Mouse (Mus musculus): ENCODE results near the gene Slc35a2. TPM values are rescaled to one million over a fixed set of nuclear protein-coding genes. Genes with fewer than 3 reads are reported as not detected.

Gene Slc35a2
- 18.6 TPM for polyA plus RNA-seq (2015; fragmentation: Illumina TruSeq; extraction: RNeasy Lipid Tissue Mini Kit (QIAGEN cat#74804); ENCODE audit: insufficient read depth, low replicate concordance)

GRCm38 (mm10) chrX:7883841-7884567 lies at the start of gene Slc35a2:
TSS of gene Slc35a2 (plus strand) at chrX:7884028.

GRCm38 (mm10) chrX:7841163-7842162 lies 42.4 kb upstream of the Slc35a2 start, which contains the start of gene Otud5:
TSS of gene Otud5 (plus strand) at chrX:7841364.

GRCm38 (mm10) chrX:7878007-7878419 lies 5.8 kb upstream of the Slc35a2 start, which contains the start of gene Pim2:
TSS of gene Pim2 (plus strand) at chrX:7878262.

GRCm38 (mm10) chrX:7898880-7899874 lies 15.3 kb downstream of the Slc35a2 start, which contains the start of the genes Pqbp1 and Timm17b:
TSS of gene Pqbp1 (minus strand) at chrX:7899269.
TSS of gene Timm17b (plus strand) at chrX:7899357.

DNA sequence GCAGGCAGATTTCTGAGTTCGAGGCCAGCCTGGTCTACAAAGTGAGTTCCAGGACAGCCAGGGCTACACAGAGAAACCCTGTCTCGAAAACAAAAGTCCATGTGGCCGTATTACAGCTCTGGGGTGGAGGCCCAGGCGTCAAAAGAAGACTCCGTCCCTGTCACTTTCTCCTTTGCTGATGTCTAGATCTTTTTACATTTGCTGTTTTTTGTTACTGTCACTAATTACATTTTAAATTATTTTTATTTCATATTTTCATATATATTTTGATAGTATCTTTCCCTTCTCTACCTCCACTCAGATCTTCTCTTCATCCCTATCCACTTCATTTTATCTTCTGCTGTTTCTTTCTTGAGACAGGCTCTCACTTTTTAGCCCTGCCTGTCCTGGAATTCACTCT lies 23.9 kb downstream of the Slc35a2 start, which contains the start of gene Gm10491:
Gm10491 (minus strand) TSS at position 101 of the 400 bp plus-strand sequence.

GRCm38 (mm10) chrX:7909242-7909641 lies 25.4 kb downstream of the Slc35a2 start, which contains the start of gene Gm10490:
TSS of gene Gm10490 (plus strand) at chrX:7909542.

GRCm38 (mm10) chrX:7919601-7920383 lies 36.0 kb downstream of the Slc35a2 start, which contains the start of gene Pcsk1n:
TSS of gene Pcsk1n (plus strand) at chrX:7919822.

GRCm38 (mm10) chrX:7928270-7928790 lies 44.5 kb downstream of the Slc35a2 start, which contains the start of gene Eras:
TSS of gene Eras (minus strand) at chrX:7928607.

Other genes with a start within 250 kb of the Slc35a2 start
- 4.1 TPM for gene Syp, start 245.6 kb upstream of the Slc35a2 start, polyA plus RNA-seq (2015; fragmentation: Illumina TruSeq; extraction: RNeasy Lipid Tissue Mini Kit (QIAGEN cat#74804); ENCODE audit: insufficient read depth, low replicate concordance)
- gene Prickle3, start 226.8 kb upstream of the Slc35a2 start, polyA plus RNA-seq (2015; fragmentation: Illumina TruSeq; extraction: RNeasy Lipid Tissue Mini Kit (QIAGEN cat#74804); ENCODE audit: insufficient read depth, low replicate concordance): 18.5 TPM
- gene Plp2, start 212.6 kb upstream of the Slc35a2 start, polyA plus RNA-seq (2015; fragmentation: Illumina TruSeq; extraction: RNeasy Lipid Tissue Mini Kit (QIAGEN cat#74804); ENCODE audit: insufficient read depth, low replicate concordance): 119 TPM
- 0.14 TPM for gene Magix, start 202.8 kb upstream of the Slc35a2 start, polyA plus RNA-seq (2015; fragmentation: Illumina TruSeq; extraction: RNeasy Lipid Tissue Mini Kit (QIAGEN cat#74804); ENCODE audit: insufficient read depth, low replicate concordance)
- 51.7 TPM for gene Gpkow, start 186.9 kb upstream of the Slc35a2 start, polyA plus RNA-seq (2015; fragmentation: Illumina TruSeq; extraction: RNeasy Lipid Tissue Mini Kit (QIAGEN cat#74804); ENCODE audit: insufficient read depth, low replicate concordance)
- gene Wdr45, start 169.7 kb upstream of the Slc35a2 start, polyA plus RNA-seq (2015; fragmentation: Illumina TruSeq; extraction: RNeasy Lipid Tissue Mini Kit (QIAGEN cat#74804); ENCODE audit: insufficient read depth, low replicate concordance): 38.0 TPM
- not detected for gene Gm45208, start 161.8 kb upstream of the Slc35a2 start, polyA plus RNA-seq (2015; fragmentation: Illumina TruSeq; extraction: RNeasy Lipid Tissue Mini Kit (QIAGEN cat#74804); ENCODE audit: insufficient read depth, low replicate concordance)
- gene Praf2, start 155.6 kb upstream of the Slc35a2 start, polyA plus RNA-seq (2015; fragmentation: Illumina TruSeq; extraction: RNeasy Lipid Tissue Mini Kit (QIAGEN cat#74804); ENCODE audit: insufficient read depth, low replicate concordance): 22.9 TPM
- 2.0 TPM for gene Ccdc120, start 133.1 kb upstream of the Slc35a2 start, polyA plus RNA-seq (2015; fragmentation: Illumina TruSeq; extraction: RNeasy Lipid Tissue Mini Kit (QIAGEN cat#74804); ENCODE audit: insufficient read depth, low replicate concordance)
- gene Tfe3, start 121.5 kb upstream of the Slc35a2 start, polyA plus RNA-seq (2015; fragmentation: Illumina TruSeq; extraction: RNeasy Lipid Tissue Mini Kit (QIAGEN cat#74804); ENCODE audit: insufficient read depth, low replicate concordance): 28.7 TPM
- 207 TPM for gene Gripap1, start 94.3 kb upstream of the Slc35a2 start, polyA plus RNA-seq (2015; fragmentation: Illumina TruSeq; extraction: RNeasy Lipid Tissue Mini Kit (QIAGEN cat#74804); ENCODE audit: insufficient read depth, low replicate concordance)
- gene Kcnd1, start 61.7 kb upstream of the Slc35a2 start, polyA plus RNA-seq (2015; fragmentation: Illumina TruSeq; extraction: RNeasy Lipid Tissue Mini Kit (QIAGEN cat#74804); ENCODE audit: insufficient read depth, low replicate concordance): 2.4 TPM
- gene Otud5, start 42.7 kb upstream of the Slc35a2 start, polyA plus RNA-seq (2015; fragmentation: Illumina TruSeq; extraction: RNeasy Lipid Tissue Mini Kit (QIAGEN cat#74804); ENCODE audit: insufficient read depth, low replicate concordance): 173 TPM
- gene Pim2, start 5.8 kb upstream of the Slc35a2 start, polyA plus RNA-seq (2015; fragmentation: Illumina TruSeq; extraction: RNeasy Lipid Tissue Mini Kit (QIAGEN cat#74804); ENCODE audit: insufficient read depth, low replicate concordance): 38.2 TPM
- 129 TPM for gene Pqbp1, start 15.2 kb downstream of the Slc35a2 start, polyA plus RNA-seq (2015; fragmentation: Illumina TruSeq; extraction: RNeasy Lipid Tissue Mini Kit (QIAGEN cat#74804); ENCODE audit: insufficient read depth, low replicate concordance)
- 22.6 TPM for gene Timm17b, start 15.3 kb downstream of the Slc35a2 start, polyA plus RNA-seq (2015; fragmentation: Illumina TruSeq; extraction: RNeasy Lipid Tissue Mini Kit (QIAGEN cat#74804); ENCODE audit: insufficient read depth, low replicate concordance)
- gene Gm10491, start 23.8 kb downstream of the Slc35a2 start, polyA plus RNA-seq (2015; fragmentation: Illumina TruSeq; extraction: RNeasy Lipid Tissue Mini Kit (QIAGEN cat#74804); ENCODE audit: insufficient read depth, low replicate concordance): not detected
- gene Gm10490, start 25.5 kb downstream of the Slc35a2 start, polyA plus RNA-seq (2015; fragmentation: Illumina TruSeq; extraction: RNeasy Lipid Tissue Mini Kit (QIAGEN cat#74804); ENCODE audit: insufficient read depth, low replicate concordance): not detected
- not detected for gene Pcsk1n, start 35.8 kb downstream of the Slc35a2 start, polyA plus RNA-seq (2015; fragmentation: Illumina TruSeq; extraction: RNeasy Lipid Tissue Mini Kit (QIAGEN cat#74804); ENCODE audit: insufficient read depth, low replicate concordance)
- not detected for gene Eras, start 44.6 kb downstream of the Slc35a2 start, polyA plus RNA-seq (2015; fragmentation: Illumina TruSeq; extraction: RNeasy Lipid Tissue Mini Kit (QIAGEN cat#74804); ENCODE audit: insufficient read depth, low replicate concordance)
- 14.7 TPM for gene Hdac6, start 63.9 kb downstream of the Slc35a2 start, polyA plus RNA-seq (2015; fragmentation: Illumina TruSeq; extraction: RNeasy Lipid Tissue Mini Kit (QIAGEN cat#74804); ENCODE audit: insufficient read depth, low replicate concordance)
- 6.3 TPM for gene Gata1, start 94.0 kb downstream of the Slc35a2 start, polyA plus RNA-seq (2015; fragmentation: Illumina TruSeq; extraction: RNeasy Lipid Tissue Mini Kit (QIAGEN cat#74804); ENCODE audit: insufficient read depth, low replicate concordance)
- not detected for gene Glod5, start 134.5 kb downstream of the Slc35a2 start, polyA plus RNA-seq (2015; fragmentation: Illumina TruSeq; extraction: RNeasy Lipid Tissue Mini Kit (QIAGEN cat#74804); ENCODE audit: insufficient read depth, low replicate concordance)
- gene Suv39h1, start 190.7 kb downstream of the Slc35a2 start, polyA plus RNA-seq (2015; fragmentation: Illumina TruSeq; extraction: RNeasy Lipid Tissue Mini Kit (QIAGEN cat#74804); ENCODE audit: insufficient read depth, low replicate concordance): 31.7 TPM
- 85.1 TPM for gene Was, start 206.5 kb downstream of the Slc35a2 start, polyA plus RNA-seq (2015; fragmentation: Illumina TruSeq; extraction: RNeasy Lipid Tissue Mini Kit (QIAGEN cat#74804); ENCODE audit: insufficient read depth, low replicate concordance)
- 44.9 TPM for gene Wdr13, start 248.9 kb downstream of the Slc35a2 start, polyA plus RNA-seq (2015; fragmentation: Illumina TruSeq; extraction: RNeasy Lipid Tissue Mini Kit (QIAGEN cat#74804); ENCODE audit: insufficient read depth, low replicate concordance)